Mouse (Mus musculus) embryonic fibroblast, embryonic 13.5 days (primary cell): ENCODE results near the gene Ubap2l.

Experiments
- CTCF ChIP-seq: IDR thresholded peaks from 2 replicates; pipeline ENCODE4 v1.5.1; 2011; ENCODE audit warnings: mild to moderate bottlenecking, control low read depth, low read length, moderate library complexity, borderline replicate concordance; ENCODE audit not compliant: insufficient read depth
- POLR2A ChIP-seq: IDR thresholded peaks from 2 replicates; pipeline ENCODE4 v1.6.1; 2011; ENCODE audit warnings: low read depth, mild to moderate bottlenecking, control low read depth, low read length, moderate library complexity

DNA sequence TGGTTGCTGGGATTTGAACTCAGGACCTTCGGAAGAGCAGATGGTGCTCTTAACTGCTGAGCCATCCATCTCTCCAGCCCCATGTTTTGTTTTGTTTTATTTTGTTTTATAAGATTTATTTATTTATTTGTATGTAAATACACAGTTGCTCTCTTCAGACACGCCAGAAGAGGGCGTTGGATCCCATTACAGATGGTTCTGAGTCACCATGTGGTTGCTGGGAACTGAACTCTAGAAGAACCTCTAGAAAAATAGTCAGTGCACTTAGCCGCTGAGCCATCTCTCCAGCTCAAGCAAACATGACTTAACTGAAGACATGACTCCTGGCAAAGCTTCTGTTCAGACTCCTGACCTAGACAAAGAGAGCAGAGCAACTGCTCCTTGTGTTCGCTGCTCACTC lies 70.0 kb downstream of the Ubap2l start:
- TF ChIP-seq CTCF (no peak), POLR2A (no peak)
